In the genomic region with DNA sequence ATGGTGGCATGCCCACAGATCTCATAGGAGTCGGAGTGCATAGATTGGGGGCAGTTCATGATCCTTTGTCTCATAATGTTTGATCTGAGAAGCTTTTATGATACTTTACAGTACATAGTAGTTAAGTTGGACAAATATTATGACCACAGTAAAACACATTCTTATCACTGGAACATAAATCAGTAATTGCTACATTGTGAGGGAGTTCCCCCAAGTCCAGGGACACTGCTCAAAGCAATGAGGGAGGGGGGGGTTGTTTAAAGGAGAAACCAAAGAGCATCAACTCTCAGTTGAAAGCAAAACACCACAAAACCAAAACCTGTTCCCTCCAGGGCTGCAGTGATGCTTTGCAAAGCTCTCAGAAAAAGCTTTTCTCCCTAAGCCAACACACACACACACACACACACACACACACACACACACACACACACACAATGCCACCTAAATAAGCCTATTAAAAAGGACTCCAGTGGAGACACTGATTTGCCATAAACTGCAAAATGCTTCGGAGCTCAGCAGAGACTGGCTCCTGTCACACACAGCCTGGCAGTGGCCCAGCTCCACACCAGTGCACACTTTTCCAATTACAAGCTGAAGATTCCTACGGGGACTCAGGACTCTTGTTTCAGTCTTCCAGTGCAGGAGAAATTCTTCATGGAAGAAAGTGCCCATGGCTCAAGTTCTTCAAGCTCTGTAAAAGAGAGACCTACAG, we compare ENCODE assay signal across 11 mouse cellular contexts.
DNase-seq lines count a peak whose midpoint lies in the region; ATAC-seq lines count a peak whose summit lies in the region.
"Had no signal": no experiment of that assay in that cellular context is flagged by ENCODE, and none has a peak within 500 bp of the region (broad histone marks: within the 10 kb centered on the region; RNA-seq: fewer than 3 reads in every experiment).

No protein-coding gene starts in this region.

- H3K27me3 ChIP-seq in kidney, embryonic 14.5 days (ENCODE audit: control insufficient read depth, insufficient read depth, low read length) = no peaks in the 10 kb centered on the region
- H3K27me3 ChIP-seq in limb, embryonic 10.5 days (ENCODE audit: low read depth, poor library complexity, severe bottlenecking) = no peaks in the 10 kb centered on the region
- H3K27me3 ChIP-seq: liver, embryonic 12.5 days; Patski had no signal

- H3K4me3 ChIP-seq in kidney, embryonic 14.5 days (ENCODE audit: low read length) = no peak overlapping the region
- H3K4me3 ChIP-seq in limb, embryonic 10.5 days = no peak overlapping the region
- H3K4me3 ChIP-seq: heart, adult 2 months; liver, embryonic 12.5 days had no signal

- no peaks in the 10 kb centered on the region for H3K9me3 ChIP-seq in kidney, embryonic 14.5 days (ENCODE audit: control insufficient read depth, low read length)
- H3K9me3 ChIP-seq in limb, embryonic 10.5 days (replicated peaks) = no peaks in the 10 kb centered on the region
- H3K9me3 ChIP-seq: liver, embryonic 12.5 days had no signal

- H3K4me1 ChIP-seq in kidney, embryonic 14.5 days (ENCODE audit: control insufficient read depth, insufficient read depth, low read length) = peaks cover 6% of the 10 kb centered on the region; the same call in 1 of the 2 replicates
- peaks cover 58% of the 10 kb centered on the region for H3K4me1 ChIP-seq in limb, embryonic 10.5 days
- H3K4me1 ChIP-seq: liver, embryonic 12.5 days had no signal

- H3K9ac ChIP-seq in kidney, embryonic 14.5 days (ENCODE audit: low read depth, low read length) = no peak overlapping the region
- H3K9ac ChIP-seq: liver, embryonic 12.5 days had no signal

- ATAC-seq in cerebellum, adult (ENCODE audit: insufficient number of reproducible peaks, low FRiP score, low TSS enrichment) = no peak
- ATAC-seq in kidney, embryonic 14.5 days (ENCODE audit: low FRiP score, low TSS enrichment) = no peak
- ATAC-seq: liver, embryonic 12.5 days; Patski had no signal

- H3K4me2 ChIP-seq in kidney, embryonic 14.5 days (replicated peaks; ENCODE audit: low read depth, low read length) = no peak overlapping the region
- H3K4me2 ChIP-seq: liver, embryonic 12.5 days had no signal

- no peak overlapping the region for H3K27ac ChIP-seq in kidney, embryonic 14.5 days (ENCODE audit: low read depth, low read length)
- H3K27ac ChIP-seq in limb, embryonic 10.5 days = peak overlapping the region; percentile 77
- H3K27ac ChIP-seq: heart, adult 2 months; liver, embryonic 12.5 days had no signal

- peak; percentile 61 to 71 for DNase-seq in cerebellum, postnatal 14 days
- peak; percentile 40 for DNase-seq in kidney, postnatal 10 days
- peak; percentile 9 for DNase-seq in adipocyte (ENCODE audit: low spot score)
- peak; percentile 73 for DNase-seq in limb, embryonic 10.5 days (ENCODE audit: low spot score)
- no peak for DNase-seq in urinary bladder, postnatal 36 days (ENCODE audit: low spot score in 2 of 2)
- no peak for DNase-seq in left cerebral cortex, adult 11 months (ENCODE audit: low spot score)
- DNase-seq: heart, adult 2 months had no signal

- WGBS in kidney, embryonic 14.5 days = 21% methylated on average over 3 of the region's 3 CpGs
- 27% methylated on average over 3 of the region's 3 CpGs for WGBS in limb, embryonic 10.5 days

- no peaks in the 10 kb centered on the region for H3K36me3 ChIP-seq in kidney, embryonic 14.5 days (ENCODE audit: control insufficient read depth, insufficient read depth, low read length)
- no peaks in the 10 kb centered on the region for H3K36me3 ChIP-seq in limb, embryonic 10.5 days
- H3K36me3 ChIP-seq: liver, embryonic 12.5 days had no signal

Comparison
In these comparisons a context has a peak if more than half of its experiments do, and no peak if none do; other contexts are left out.
1. DNase-seq: peak in cerebellum, postnatal 14 days (2 of 2), kidney, postnatal 10 days (single experiment), adipocyte (single experiment) and limb, embryonic 10.5 days (single experiment); none in urinary bladder, postnatal 36 days (0 of 2) and left cerebral cortex, adult 11 months (single experiment).